Mouse (Mus musculus) gastrocnemius, postnatal 4 days (tissue): ENCODE data around the gene Ripor2. TPM values are rescaled to one million over a fixed set of nuclear protein-coding genes. Genes with fewer than 3 reads are reported as not detected.

ENCODE experiments used
- DNase-seq, 2 experiments: peaks; one replicate each; pipeline ENCODE4 v3.0.0; 2021 to 2022; ENCODE audit warnings: low spot score in 2 of 2, mixed read lengths in 2 of 2
- total RNA-seq, 2 experiments: library from RNA; stranded (reverse); gene quantifications; 2 replicates each; pipeline ENCODE4 v1.2.3; 2021

The Ripor2 gene
- total RNA-seq, 2 experiments from 2014 or later, result 14.7 to 17.8 TPM

- no peak for DNase-seq
Observed at GRCm38 (mm10) chr13:24645146-24645545, 63.2 kb downstream of the Ripor2 start.

- no peak for DNase-seq
Observed at GRCm38 (mm10) chr13:24646324-24646723, 64.3 kb downstream of the Ripor2 start.

DNA sequence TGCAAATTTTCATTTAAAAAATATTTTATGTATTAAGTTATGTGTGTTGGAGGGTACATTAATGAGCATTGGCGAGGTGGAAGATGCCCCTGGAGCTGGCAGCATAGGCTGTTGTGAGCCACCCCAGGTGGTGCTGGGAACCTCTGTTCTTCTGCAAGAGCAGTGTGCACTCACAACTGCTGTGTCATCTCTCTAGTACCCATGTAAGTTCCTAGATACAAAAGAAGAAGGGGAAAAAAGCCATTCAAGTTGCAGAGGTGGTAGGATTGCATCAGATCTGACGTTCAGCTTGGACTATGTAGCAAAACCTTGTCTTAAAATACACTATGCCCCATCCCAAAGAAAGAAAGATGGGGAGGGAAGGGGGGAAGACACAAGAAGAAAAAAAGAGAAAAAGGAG is 65.5 kb downstream of the Ripor2 start:
- no peak for DNase-seq

GRCm38 (mm10) chr13:24648027-24648426 is 66.0 kb downstream of the Ripor2 start:
- no peak for DNase-seq

GRCm38 (mm10) chr13:24648668-24649067 is 66.7 kb downstream of the Ripor2 start:
- DNase-seq, result no peak

DNA sequence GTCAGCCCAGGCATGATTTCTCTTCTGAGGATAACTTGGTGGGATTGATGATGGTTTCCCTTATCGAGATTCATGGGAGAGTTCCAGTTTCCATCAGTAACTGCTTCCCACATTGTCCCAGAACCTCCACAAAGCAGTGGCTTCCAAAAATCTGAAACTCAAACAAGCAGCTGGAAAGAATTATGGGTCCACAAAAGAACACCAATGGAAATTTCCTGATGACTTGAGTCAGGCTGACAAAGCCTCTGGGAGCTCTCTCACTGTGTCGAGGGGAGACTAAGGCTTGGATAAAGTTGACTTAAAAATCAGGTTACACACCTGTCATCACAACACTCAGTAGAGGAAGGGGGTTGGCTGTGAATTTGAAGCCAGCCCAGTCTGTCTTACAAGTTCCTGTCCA is 67.1 kb downstream of the Ripor2 start:
- DNase-seq, result no peak

GRCm38 (mm10) chr13:24651018-24651417 is 69.0 kb downstream of the Ripor2 start:
- DNase-seq, result no peak

GRCm38 (mm10) chr13:24654919-24655635 is 73.1 kb downstream of the Ripor2 start:
- no peak for DNase-seq

DNA sequence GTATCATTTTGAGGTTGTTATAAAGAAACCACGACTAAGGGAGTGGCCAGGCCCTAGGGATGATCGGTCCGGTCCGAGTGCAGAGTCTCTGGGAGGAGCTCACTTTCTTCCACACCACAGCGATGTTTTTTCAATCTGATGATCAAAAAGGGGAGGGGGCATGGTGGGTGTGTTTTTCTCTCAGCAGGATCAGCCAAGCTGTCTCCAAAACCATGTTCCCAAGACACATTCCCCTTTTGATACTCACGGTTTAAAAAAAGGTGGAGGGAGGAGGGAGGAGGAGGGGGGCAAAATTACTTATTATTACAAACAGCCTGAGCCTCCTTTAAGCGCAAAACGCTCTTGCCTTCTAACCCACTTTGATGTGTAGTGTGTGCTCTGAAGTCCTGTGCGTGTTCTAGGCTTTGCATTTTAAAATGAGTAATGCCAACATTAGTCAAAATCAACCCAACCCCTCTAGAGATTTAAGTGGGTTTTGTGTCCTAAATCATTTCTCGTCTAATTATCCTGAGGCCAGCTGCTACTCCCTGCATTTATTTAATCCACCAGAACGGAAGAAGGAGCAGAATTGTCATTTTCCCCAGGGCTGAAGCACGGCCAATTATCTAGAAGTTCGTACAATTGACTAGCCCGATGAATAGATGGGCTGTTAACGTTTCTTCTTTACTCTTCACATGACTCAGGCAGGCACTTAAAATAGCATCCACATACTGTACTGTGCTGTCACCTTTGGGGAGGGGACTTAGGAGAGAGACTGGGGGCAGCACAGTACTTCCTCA is 74.9 kb downstream of the Ripor2 start:
- DNase-seq, result no peak

GRCm38 (mm10) chr13:24666763-24667162 is 84.8 kb downstream of the Ripor2 start:
- DNase-seq, result no peak

GRCm38 (mm10) chr13:24668556-24668955 is 86.6 kb downstream of the Ripor2 start:
- no peak for DNase-seq

DNA sequence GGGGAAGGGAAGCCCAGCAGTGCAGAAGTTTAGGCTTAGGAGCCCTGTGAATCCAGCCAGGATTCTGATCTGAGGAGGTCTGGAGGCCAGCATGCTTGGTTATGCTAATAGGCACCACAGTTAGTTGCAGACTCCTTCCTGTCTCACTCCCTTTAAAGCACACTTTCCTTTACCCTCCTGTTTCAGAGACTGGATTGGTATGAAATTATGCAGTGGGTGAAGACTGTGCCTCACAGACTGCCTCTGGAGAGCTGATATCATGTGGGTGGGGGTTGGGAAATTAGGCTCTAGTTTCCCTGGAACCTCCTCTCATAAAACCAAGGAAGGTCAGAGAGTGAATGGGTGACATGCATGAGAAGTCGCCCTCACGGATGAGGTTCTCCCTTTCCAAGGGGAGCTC is 88.7 kb downstream of the Ripor2 start:
- DNase-seq, result no peak

GRCm38 (mm10) chr13:24679027-24679680 is 97.2 kb downstream of the Ripor2 start:
- DNase-seq, result no peak

DNA sequence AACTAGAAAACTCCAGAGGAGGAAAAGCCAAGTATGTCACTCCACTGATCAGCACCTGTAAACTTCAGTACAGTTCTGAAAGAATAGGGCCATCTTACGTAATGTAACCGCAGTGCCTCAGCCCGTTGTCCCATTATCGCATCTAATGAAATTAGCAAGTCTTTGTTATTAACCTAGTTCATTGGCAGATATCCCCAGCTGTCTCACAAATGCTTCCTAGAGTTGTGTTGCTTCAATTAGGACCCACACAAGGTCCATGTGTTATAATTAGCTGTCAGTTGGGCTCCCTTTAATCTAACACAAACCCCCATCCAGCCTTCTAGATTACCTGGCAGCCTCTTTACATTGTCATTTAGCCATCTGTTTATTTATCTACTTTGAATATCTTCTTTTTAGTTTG is 99.0 kb downstream of the Ripor2 start:
- DNase-seq, result no peak

- DNase-seq, result no peak
Observed at GRCm38 (mm10) chr13:24682346-24682745, 100.4 kb downstream of the Ripor2 start.

- no peak for DNase-seq
Observed at GRCm38 (mm10) chr13:24684503-24684902, 102.5 kb downstream of the Ripor2 start.

DNA sequence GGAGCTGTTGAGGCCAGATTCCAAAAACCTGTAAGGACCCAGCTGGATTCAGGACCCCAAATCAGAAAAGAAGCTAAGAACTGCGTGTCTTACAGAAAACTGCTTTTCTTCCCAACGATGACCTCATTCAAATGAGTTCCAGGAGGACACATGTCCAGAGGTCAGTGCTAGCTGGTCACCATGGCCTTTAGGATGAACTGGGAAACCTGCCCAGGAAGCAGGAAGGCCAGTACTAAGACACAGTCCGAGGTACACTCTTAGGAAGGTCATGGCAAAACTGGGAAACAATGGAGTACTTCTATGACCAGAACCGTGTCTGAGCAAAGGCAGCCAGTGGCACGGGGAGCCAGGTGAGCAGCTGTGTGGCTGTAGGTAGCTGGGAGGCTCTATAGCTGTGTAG is 103.9 kb downstream of the Ripor2 start:
- DNase-seq, result no peak

- peak; percentile 36 to 62 for DNase-seq
Observed at GRCm38 (mm10) chr13:24686705-24687665, 105.0 kb downstream of the Ripor2 start.

DNA sequence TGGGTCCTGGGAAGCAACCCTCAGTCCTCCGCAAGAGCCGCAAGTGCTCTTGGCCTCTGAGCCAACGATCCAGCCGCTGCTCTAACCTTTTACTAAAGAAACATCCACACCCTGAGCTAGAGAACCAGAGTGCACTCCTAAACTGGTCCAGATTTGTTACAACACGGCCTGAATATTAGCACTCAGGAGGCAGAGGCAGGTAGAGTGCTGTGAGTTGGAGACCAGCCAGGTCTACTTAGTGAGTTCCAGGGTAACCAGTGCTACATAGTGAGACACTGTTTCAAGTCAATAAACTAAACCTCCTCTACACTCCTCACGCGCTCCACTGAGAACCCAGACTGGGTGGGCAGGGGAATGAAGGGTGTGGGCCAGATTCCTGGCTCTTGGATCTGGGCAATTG is 111.3 kb downstream of the Ripor2 start:
- DNase-seq, result no peak

DNA sequence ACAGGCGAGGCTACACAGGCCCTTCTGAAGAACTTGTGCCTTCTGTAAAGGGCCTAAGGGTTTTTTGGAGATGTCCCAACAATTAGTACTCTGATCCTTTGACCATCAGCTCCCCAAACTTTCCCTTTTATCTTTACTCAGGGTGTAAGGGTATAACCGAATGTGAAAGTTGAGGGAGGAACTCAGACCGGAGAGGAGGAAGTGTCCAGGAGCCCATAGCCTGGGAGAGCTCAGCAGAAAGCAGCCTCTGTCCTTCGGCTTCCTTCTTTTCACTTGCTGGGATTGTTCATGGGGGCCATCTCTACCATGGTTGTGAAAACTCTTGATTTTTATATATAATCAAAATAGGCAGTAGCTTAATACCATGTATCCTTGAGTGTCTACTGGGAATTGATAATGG is 116.8 kb downstream of the Ripor2 start:
- no peak for DNase-seq

DNA sequence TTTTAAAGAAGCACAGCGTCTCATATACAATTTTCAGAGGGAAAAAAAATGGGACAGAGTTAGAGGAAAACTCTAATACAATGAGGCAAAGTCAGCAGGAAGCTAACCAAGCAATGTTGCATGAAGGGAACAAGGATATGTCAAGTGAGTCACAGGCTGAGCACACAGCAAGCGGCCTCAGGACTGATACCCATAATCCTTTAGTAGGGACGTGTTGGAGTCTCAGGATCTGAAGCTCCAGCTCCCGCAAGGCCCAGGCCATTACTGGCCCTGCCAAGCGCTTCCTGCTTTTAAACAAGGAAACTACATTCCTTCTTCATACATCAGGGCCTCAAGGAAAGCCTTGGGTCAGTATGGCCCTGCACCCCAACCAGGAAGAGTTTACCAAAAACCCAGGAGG is 120.1 kb downstream of the Ripor2 start:
- DNase-seq, result no peak
